Mouse (Mus musculus): ENCODE results near the gene Nell2.
"Not testable (repeated sequence)": the region's sequence is repeated elsewhere in the genome, so short reads cannot be mapped to it uniquely, and the experiment has no call there.

Nell2 gene

GRCm38 (mm10) chr15:95275553-95275952 is 252.8 kb downstream of the Nell2 start:
- Histone ChIP-seq H3K4me1 (replicated peaks; ENCODE audit: low read depth, low read length) (no peaks in the 10 kb centered on the region), H3K27me3 (ENCODE audit: insufficient read depth, low read length) (no peaks in the 10 kb centered on the region), H3K36me3 (ENCODE audit: insufficient read depth, low read length) (no peaks in the 10 kb centered on the region), H3K9me3 (ENCODE audit: low read length) (no peaks in the 10 kb centered on the region), H3K4me3 (replicated peaks; ENCODE audit: low read length) (no peak overlapping the region)
- no peak for TF ChIP-seq CTCF (conservative IDR thresholded peaks at IDR 0.05; ENCODE audit: low read length)
- TF ChIP-seq NANOG (IDR thresholded peaks at IDR 0.05; ENCODE audit: borderline replicate concordance, low read length), result no peak

DNA sequence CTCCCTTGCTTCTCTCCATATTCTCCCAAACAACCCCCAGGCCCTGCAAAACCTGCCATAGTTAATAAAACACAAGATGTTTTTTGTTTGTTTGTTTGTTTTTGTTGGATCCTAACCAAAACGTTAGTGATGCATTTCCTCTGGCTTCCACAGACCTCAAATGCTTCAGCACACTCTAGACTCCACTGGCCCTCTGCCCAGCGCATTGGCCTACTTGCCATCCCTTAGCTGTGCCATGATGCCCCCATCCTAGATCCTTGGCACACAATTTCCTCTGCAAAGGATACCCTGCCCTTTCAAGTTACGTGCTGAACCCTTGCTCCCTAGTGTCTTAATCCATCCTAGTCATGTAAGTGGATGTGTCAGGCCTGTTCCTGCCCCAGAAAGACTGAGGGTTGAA is 255.1 kb downstream of the Nell2 start:
- H3K36me3 ChIP-seq (ENCODE audit: insufficient read depth, low read length), result no peaks in the 10 kb centered on the region
- H3K4me3 ChIP-seq (replicated peaks; ENCODE audit: low read length), result no peak overlapping the region
- no peaks in the 10 kb centered on the region for H3K27me3 ChIP-seq (ENCODE audit: insufficient read depth, low read length)
- H3K4me1 ChIP-seq (replicated peaks; ENCODE audit: low read depth, low read length), result no peaks in the 10 kb centered on the region
- TF ChIP-seq NANOG (IDR thresholded peaks at IDR 0.05; ENCODE audit: borderline replicate concordance, low read length) (no peak), CTCF (conservative IDR thresholded peaks at IDR 0.05; ENCODE audit: low read length) (no peak), POU5F1 (IDR thresholded peaks at IDR 0.05; ENCODE audit: borderline replicate concordance, low read length) (no peak)
- no peaks in the 10 kb centered on the region for H3K9me3 ChIP-seq (ENCODE audit: low read length)

DNA sequence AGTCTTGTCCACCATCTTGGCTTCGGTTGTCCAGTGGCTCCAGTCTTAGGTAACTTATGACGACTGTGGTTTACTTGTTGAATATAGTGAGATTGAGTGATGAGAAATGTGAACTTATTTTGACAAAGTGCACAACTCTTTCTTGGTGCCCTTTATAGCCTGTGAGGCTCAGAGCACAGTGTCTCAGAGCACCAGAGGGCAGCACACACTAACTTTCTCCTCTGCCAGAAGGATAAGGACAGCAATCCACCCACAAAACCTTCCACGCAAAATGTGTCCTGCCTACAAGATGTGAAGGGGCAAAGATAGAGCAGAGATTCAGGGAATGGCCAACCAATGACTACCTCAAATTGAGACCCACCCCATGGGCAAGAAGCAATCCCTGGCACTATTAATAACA is 256.2 kb downstream of the Nell2 start:
- TF ChIP-seq NANOG (IDR thresholded peaks at IDR 0.05; ENCODE audit: borderline replicate concordance, low read length) (no peak), POU5F1 (IDR thresholded peaks at IDR 0.05; ENCODE audit: borderline replicate concordance, low read length) (no peak), CTCF (conservative IDR thresholded peaks at IDR 0.05; ENCODE audit: low read length) (no peak)
- Histone ChIP-seq H3K9me3 (ENCODE audit: low read length) (no peaks in the 10 kb centered on the region), H3K4me3 (replicated peaks; ENCODE audit: low read length) (no peak overlapping the region), H3K4me1 (replicated peaks; ENCODE audit: low read depth, low read length) (no peaks in the 10 kb centered on the region), H3K36me3 (ENCODE audit: insufficient read depth, low read length) (no peaks in the 10 kb centered on the region), H3K27me3 (ENCODE audit: insufficient read depth, low read length) (no peaks in the 10 kb centered on the region)

DNA sequence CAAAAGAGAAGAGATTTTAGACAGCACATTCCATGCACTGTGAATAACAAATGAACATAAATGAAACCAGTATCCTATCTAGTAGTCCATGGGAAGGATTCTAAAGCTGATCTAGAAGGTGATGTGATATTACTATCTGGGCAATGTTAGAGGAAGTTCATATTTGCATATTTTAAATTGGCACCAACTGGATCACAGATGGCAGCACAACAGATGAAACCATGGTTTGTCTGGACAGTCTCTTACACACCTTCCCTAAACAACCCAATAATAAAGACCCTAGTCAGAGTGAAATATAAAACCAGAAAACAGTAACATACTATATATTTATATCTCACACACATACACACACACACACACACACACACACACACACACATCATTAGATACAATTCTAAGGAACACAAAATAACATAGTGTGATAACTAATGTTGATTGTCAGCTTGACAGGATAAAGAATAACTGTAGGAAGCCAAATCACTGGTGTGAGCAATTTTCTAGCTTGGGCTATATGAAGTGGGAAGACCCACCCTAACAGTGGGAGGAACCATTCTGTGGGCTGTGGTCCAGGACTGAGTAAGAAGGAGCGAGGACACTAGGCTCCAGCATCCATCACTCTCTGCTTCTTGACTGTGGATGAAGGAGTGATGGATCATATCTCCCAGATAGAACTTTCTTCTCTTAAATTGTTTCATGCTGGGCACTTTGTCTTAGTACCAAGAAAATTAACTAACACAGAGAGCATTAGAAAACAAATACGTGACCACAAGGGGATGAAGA is 268.5 kb downstream of the Nell2 start:
- H3K4me3 ChIP-seq (replicated peaks; ENCODE audit: low read length), result no peak overlapping the region
- H3K36me3 ChIP-seq (ENCODE audit: insufficient read depth, low read length), result no peaks in the 10 kb centered on the region

DNA sequence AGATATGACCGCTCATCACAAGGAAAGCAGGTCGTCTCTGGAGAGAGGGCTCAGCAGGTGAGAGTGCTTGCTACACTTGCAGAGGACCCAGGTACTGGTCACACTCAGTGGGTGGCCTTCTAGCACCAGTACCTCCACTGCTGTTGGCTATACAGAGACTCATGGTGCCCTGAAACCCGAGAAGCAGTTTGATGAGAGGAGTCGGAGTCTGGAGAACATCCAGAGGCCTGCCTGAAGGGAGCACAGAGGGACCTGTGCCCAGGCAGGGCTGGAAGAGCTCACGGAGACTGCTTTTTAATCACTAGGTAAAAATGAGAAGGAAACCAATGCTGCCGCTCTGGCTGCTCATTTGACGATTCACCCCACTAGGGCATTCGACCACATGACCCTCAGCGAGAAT is 271.2 kb downstream of the Nell2 start:
- Histone ChIP-seq H3K4me1 (replicated peaks; ENCODE audit: low read depth, low read length) (no peaks in the 10 kb centered on the region), H3K4me3 (replicated peaks; ENCODE audit: low read length) (no peak overlapping the region), H3K27me3 (ENCODE audit: insufficient read depth, low read length) (no peaks in the 10 kb centered on the region), H3K9me3 (ENCODE audit: low read length) (0 out of 2 replicates have a peak, but pooled peaks cover 6% of the 10 kb centered on the region), H3K36me3 (ENCODE audit: insufficient read depth, low read length) (no peaks in the 10 kb centered on the region)
- TF ChIP-seq NANOG (IDR thresholded peaks at IDR 0.05; ENCODE audit: borderline replicate concordance, low read length) (no peak), CTCF (conservative IDR thresholded peaks at IDR 0.05; ENCODE audit: low read length) (no peak), POU5F1 (IDR thresholded peaks at IDR 0.05; ENCODE audit: borderline replicate concordance, low read length) (no peak)

More for the DNA sequence above, 268.5 kb downstream of the Nell2 start:
- H3K4me1 ChIP-seq (replicated peaks; ENCODE audit: low read depth, low read length), result no peaks in the 10 kb centered on the region
- TF ChIP-seq POU5F1 (IDR thresholded peaks at IDR 0.05; ENCODE audit: borderline replicate concordance, low read length), result no peak
- no peak for TF ChIP-seq NANOG (IDR thresholded peaks at IDR 0.05; ENCODE audit: borderline replicate concordance, low read length)
- TF ChIP-seq CTCF (conservative IDR thresholded peaks at IDR 0.05; ENCODE audit: low read length), result no peak
- H3K9me3 ChIP-seq (ENCODE audit: low read length), result 0 out of 2 replicates have a peak, but pooled peaks cover 6% of the 10 kb centered on the region
- H3K27me3 ChIP-seq (ENCODE audit: insufficient read depth, low read length), result no peaks in the 10 kb centered on the region

- TF ChIP-seq NANOG (IDR thresholded peaks at IDR 0.05; ENCODE audit: borderline replicate concordance, low read length) (no peak), POU5F1 (IDR thresholded peaks at IDR 0.05; ENCODE audit: borderline replicate concordance, low read length) (no peak), CTCF (conservative IDR thresholded peaks at IDR 0.05; ENCODE audit: low read length) (no peak)
- no peaks in the 10 kb centered on the region for H3K36me3 ChIP-seq (ENCODE audit: insufficient read depth, low read length)
- no peaks in the 10 kb centered on the region for H3K4me1 ChIP-seq (replicated peaks; ENCODE audit: low read depth, low read length)
- H3K27me3 ChIP-seq (ENCODE audit: insufficient read depth, low read length), result no peaks in the 10 kb centered on the region
- no peaks in the 10 kb centered on the region for H3K9me3 ChIP-seq (ENCODE audit: low read length)
- no peak overlapping the region for H3K4me3 ChIP-seq (replicated peaks; ENCODE audit: low read length)
Observed at GRCm38 (mm10) chr15:95245516-95245915, 282.8 kb downstream of the Nell2 start.

DNA sequence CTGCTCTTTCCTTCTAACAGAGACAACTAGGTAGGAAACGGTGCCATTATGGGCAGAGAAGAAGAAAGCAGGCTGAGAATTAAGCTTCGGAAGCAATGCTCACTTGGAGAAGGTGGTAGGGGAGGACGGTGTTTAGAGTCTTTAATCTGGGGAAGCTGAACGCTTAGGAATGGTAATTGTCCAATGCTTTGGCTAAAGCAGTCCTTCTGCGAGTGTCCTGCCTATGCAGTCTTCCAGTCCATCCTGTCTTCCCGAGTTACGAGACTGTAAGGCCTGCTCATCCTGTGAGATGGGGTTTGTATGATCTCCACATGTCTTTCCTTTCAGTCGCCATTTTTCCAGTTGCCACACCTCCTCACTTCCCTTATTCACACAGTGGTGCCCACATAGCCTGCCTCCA is 284.5 kb downstream of the Nell2 start:
- Histone ChIP-seq H3K27me3 (ENCODE audit: insufficient read depth, low read length) (no peaks in the 10 kb centered on the region), H3K4me3 (replicated peaks; ENCODE audit: low read length) (no peak overlapping the region)
- no peak for TF ChIP-seq CTCF (conservative IDR thresholded peaks at IDR 0.05; ENCODE audit: low read length)
- TF ChIP-seq POU5F1 (IDR thresholded peaks at IDR 0.05; ENCODE audit: borderline replicate concordance, low read length), result no peak
- no peak for TF ChIP-seq NANOG (IDR thresholded peaks at IDR 0.05; ENCODE audit: borderline replicate concordance, low read length)

DNA sequence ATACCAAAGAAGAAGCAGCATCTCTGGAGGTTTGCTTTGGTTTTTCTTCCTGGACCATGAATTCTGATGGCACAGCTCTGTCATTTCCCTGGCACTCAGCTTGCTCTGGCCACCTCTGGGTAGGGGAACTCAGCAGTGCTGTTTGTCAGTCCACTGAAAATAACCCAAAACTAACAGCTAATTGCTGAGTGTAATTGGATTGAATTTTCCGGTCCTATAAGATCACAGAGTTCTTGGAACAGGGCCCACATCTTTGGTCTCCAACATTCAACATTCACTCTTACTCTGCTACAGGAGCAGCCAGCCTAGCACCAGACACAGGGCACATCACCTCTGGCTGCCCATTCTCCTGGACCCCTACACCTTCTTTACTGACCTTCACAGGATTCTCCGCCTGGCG is 287.2 kb downstream of the Nell2 start:
- Histone ChIP-seq H3K9me3 (ENCODE audit: low read length) (no peaks in the 10 kb centered on the region), H3K36me3 (ENCODE audit: insufficient read depth, low read length) (no peaks in the 10 kb centered on the region)

More for the DNA sequence above, 284.5 kb downstream of the Nell2 start:
- Histone ChIP-seq H3K36me3 (ENCODE audit: insufficient read depth, low read length) (no peaks in the 10 kb centered on the region), H3K9me3 (ENCODE audit: low read length) (no peaks in the 10 kb centered on the region), H3K4me1 (replicated peaks; ENCODE audit: low read depth, low read length) (no peaks in the 10 kb centered on the region)

DNA sequence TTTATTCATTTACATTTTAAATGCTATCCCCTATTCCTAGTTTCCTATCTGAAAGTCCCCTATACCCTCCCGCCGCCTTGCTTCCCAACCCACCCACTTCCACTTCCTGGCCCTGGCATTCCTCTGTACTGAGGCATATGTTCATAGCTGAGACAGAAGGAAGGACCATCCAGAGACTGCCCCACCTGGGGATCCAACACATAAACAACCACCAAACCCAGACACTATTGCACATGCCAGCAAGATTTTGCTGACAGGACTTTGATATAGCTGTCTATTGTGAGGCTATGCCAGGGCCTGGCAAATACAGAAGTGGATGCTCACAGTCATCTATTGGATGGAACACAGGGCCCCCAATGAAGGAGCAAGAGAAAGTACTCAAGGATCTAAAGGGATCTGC is 291.3 kb downstream of the Nell2 start:
- H3K9me3 ChIP-seq (ENCODE audit: low read length); H3K36me3 ChIP-seq (ENCODE audit: insufficient read depth, low read length); H3K27me3 ChIP-seq (ENCODE audit: insufficient read depth, low read length); H3K4me3 ChIP-seq (replicated peaks; ENCODE audit: low read length); H3K4me1 ChIP-seq (replicated peaks; ENCODE audit: low read depth, low read length): not testable (repeated sequence)

More for the DNA sequence above, 287.2 kb downstream of the Nell2 start:
- TF ChIP-seq CTCF (conservative IDR thresholded peaks at IDR 0.05; ENCODE audit: low read length) (no peak), POU5F1 (IDR thresholded peaks at IDR 0.05; ENCODE audit: borderline replicate concordance, low read length) (no peak), NANOG (IDR thresholded peaks at IDR 0.05; ENCODE audit: borderline replicate concordance, low read length) (no peak)
- H3K4me1 ChIP-seq (replicated peaks; ENCODE audit: low read depth, low read length), result no peaks in the 10 kb centered on the region
- no peaks in the 10 kb centered on the region for H3K27me3 ChIP-seq (ENCODE audit: insufficient read depth, low read length)
- no peak overlapping the region for H3K4me3 ChIP-seq (replicated peaks; ENCODE audit: low read length)
